Mouse (Mus musculus) neural tube, embryonic 15.5 days (tissue): ENCODE measurements at regions not wholly inside any gene's neighbourhood (a gene's known extent, or its start where the extent isn't known, plus 50 kb on each side); places are given as distances from the start of the nearest gene placed in this dataset.

Experiments used
- ATAC-seq: fragments of 200-750 bp; cut with Nextera tagmentation; 2 replicates; pipeline ENCODE4 v1.8.0; 2017; ENCODE audit warnings: mild to moderate bottlenecking, moderate TSS enrichment, moderate library complexity; ENCODE audit not compliant: low FRiP score
- H3K27ac ChIP-seq: fragments of 300-500 bp; sonication (generic); replicated peaks from 2 replicates; pipeline ENCODE4 v1.5.1; 2015; ENCODE audit warnings: mild to moderate bottlenecking, inconsistent platforms
- H3K27me3 ChIP-seq: fragments of 300-500 bp; sonication (generic); replicated peaks from 2 replicates; pipeline ENCODE4 v1.6.1; 2015; ENCODE audit warnings: inconsistent platforms
- H3K36me3 ChIP-seq: fragments of 300-500 bp; sonication (generic); 2 replicates; pipeline ENCODE4 v1.6.1; 2015; ENCODE audit warnings: inconsistent platforms
- H3K4me1 ChIP-seq: fragments of 300-500 bp; sonication (generic); 2 replicates; pipeline ENCODE4 v1.6.1; 2015; ENCODE audit warnings: inconsistent platforms
- H3K4me2 ChIP-seq: fragments of 300-500 bp; sonication (generic); 2 replicates; pipeline ENCODE4 v1.6.1; 2015; ENCODE audit warnings: inconsistent platforms, mild to moderate bottlenecking, moderate library complexity
- H3K4me3 ChIP-seq: fragments of 300-500 bp; sonication (generic); replicated peaks from 2 replicates; pipeline ENCODE4 v1.5.1; 2015; ENCODE audit warnings: mild to moderate bottlenecking, inconsistent platforms
- H3K9ac ChIP-seq: fragments of 300-500 bp; sonication (generic); replicated peaks from 2 replicates; pipeline ENCODE4 v1.6.1; 2015; ENCODE audit warnings: mild to moderate bottlenecking, inconsistent platforms
- H3K9me3 ChIP-seq: fragments of 300-500 bp; sonication (generic); replicated peaks from 2 replicates; pipeline ENCODE4 v1.6.1; 2016; ENCODE audit warnings: inconsistent platforms
- WGBS: fragments of 180-500 bp; shearing (Covaris S2); methylation state at CpG from one replicate; pipeline ENCODE4 v1.1.7; 2015; ENCODE audit warnings: mixed read lengths; 5-methylcytosine and 5-hydroxymethylcytosine counted together

DNA sequence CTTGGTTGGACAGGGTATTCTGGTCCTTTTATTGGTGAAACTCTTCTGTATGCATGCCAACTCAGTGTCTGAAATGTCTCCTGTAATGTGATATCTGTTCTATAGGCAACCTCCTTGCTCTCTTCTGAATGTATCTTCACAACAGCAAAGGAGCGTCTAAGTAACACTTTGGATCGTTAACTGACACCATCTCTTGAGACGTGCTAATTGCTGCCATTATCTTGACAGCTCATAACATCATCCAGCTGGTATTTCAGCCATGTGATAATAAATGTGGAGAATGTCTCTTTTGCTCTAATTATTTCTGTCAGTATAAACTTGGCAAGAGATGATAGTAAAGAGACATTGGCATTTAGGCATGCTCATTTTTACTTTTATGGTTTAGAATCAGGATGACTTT, 68.8 kb upstream of the Col8a1 start:
- Histone ChIP-seq H3K4me2 (no peak overlapping the region), H3K27me3 (no peaks in the 10 kb centered on the region), H3K4me3 (no peak overlapping the region), H3K9me3 (no peaks in the 10 kb centered on the region), H3K36me3 (no peaks in the 10 kb centered on the region), H3K4me1 (no peaks in the 10 kb centered on the region), H3K27ac (no peak overlapping the region), H3K9ac (no peak overlapping the region)
- WGBS, result 35% methylated on average over 3 of the region's 3 CpGs
- no peak for ATAC-seq

DNA sequence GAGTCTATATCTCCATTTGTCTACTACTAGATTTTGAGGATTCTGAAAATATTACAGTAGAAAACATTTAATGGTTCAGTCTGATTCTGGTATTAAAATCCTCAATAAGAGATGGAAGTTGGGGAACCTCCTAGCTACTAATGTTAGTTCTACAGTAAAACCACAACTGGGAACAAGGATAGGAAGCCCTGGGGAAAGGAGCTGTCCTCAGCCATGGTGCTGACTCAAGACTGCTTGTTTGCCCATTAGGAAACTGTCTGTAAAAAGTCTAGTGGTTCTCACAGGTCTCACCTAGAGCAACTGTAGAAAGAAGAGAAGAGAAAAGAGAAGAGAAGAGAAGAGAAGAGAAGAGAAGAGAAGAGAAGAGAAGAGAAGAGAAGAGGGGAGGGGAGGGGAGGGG, 90.9 kb upstream of the Col8a1 start:
- H3K9ac ChIP-seq, result no peak overlapping the region

GRCm38 (mm10) chr16:57846386-57846785, 91.8 kb upstream of the Col8a1 start:
- no peak for ATAC-seq
- H3K9me3 ChIP-seq, result no peaks in the 10 kb centered on the region
- H3K36me3 ChIP-seq, result no peaks in the 10 kb centered on the region
- WGBS, result 58% methylated on average over 3 of the region's 3 CpGs
- no peaks in the 10 kb centered on the region for H3K4me1 ChIP-seq
- H3K4me2 ChIP-seq, result no peak overlapping the region
- no peaks in the 10 kb centered on the region for H3K27me3 ChIP-seq
- no peak overlapping the region for H3K9ac ChIP-seq
- H3K27ac ChIP-seq, result no peak overlapping the region
- no peak overlapping the region for H3K4me3 ChIP-seq

More for the DNA sequence above, 90.9 kb upstream of the Col8a1 start:
- no peaks in the 10 kb centered on the region for H3K36me3 ChIP-seq
- H3K4me1 ChIP-seq, result no peaks in the 10 kb centered on the region
- ATAC-seq, result no peak
- no peaks in the 10 kb centered on the region for H3K9me3 ChIP-seq
- H3K4me3 ChIP-seq, result no peak overlapping the region
- no peak overlapping the region for H3K27ac ChIP-seq
- H3K4me2 ChIP-seq, result no peak overlapping the region
- H3K27me3 ChIP-seq, result no peaks in the 10 kb centered on the region

- no peaks in the 10 kb centered on the region for H3K4me1 ChIP-seq
- no peaks in the 10 kb centered on the region for H3K27me3 ChIP-seq
- 73% methylated on average over 2 of the region's 2 CpGs for WGBS
- H3K9ac ChIP-seq, result no peak overlapping the region
- no peak overlapping the region for H3K4me3 ChIP-seq
- no peaks in the 10 kb centered on the region for H3K36me3 ChIP-seq
- no peak for ATAC-seq
- H3K9me3 ChIP-seq, result no peaks in the 10 kb centered on the region
- H3K27ac ChIP-seq, result no peak overlapping the region
- no peak overlapping the region for H3K4me2 ChIP-seq
Measured at GRCm38 (mm10) chr16:57851854-57852253, 97.3 kb upstream of the Col8a1 start.

- 85% methylated on average over 3 of the region's 3 CpGs for WGBS
- H3K36me3 ChIP-seq, result no peaks in the 10 kb centered on the region
- no peak overlapping the region for H3K4me3 ChIP-seq
- H3K4me1 ChIP-seq, result 0 out of 2 replicates have a peak, but pooled peaks cover 2% of the 10 kb centered on the region
- no peak overlapping the region for H3K27ac ChIP-seq
- H3K4me2 ChIP-seq, result no peak overlapping the region
- no peak overlapping the region for H3K9ac ChIP-seq
- H3K9me3 ChIP-seq, result no peaks in the 10 kb centered on the region
- no peaks in the 10 kb centered on the region for H3K27me3 ChIP-seq
- no peak for ATAC-seq
Measured at GRCm38 (mm10) chr16:57852838-57853460, 98.4 kb upstream of the Col8a1 start.

DNA sequence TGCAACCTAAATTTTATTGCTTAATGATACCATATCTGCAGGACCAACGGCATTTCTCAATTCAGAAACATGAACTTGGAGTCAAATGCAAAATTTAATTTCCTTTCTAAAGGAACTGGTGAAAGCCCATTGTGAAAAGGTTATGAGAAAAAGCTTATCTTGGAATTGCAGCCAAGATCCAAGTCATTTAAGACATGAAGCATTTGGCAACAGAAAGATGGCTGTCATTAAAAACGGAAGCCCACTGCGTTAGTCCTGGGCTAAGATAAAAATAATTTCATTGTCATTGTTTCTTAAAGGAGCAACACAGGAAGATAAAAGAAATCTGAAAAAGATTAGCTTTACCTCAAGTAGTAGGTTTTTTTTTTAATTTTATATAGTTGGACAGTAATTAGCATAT, 99.2 kb upstream of the Col8a1 start:
- Histone ChIP-seq H3K9ac (no peak overlapping the region), H3K27me3 (no peaks in the 10 kb centered on the region), H3K4me2 (no peak overlapping the region), H3K9me3 (no peaks in the 10 kb centered on the region), H3K4me3 (no peak overlapping the region), H3K27ac (no peak overlapping the region), H3K4me1 (peaks cover 10% of the 10 kb centered on the region), H3K36me3 (no peaks in the 10 kb centered on the region)
- no peak for ATAC-seq
- WGBS, result 93% methylated on average over 3 of the region's 3 CpGs

DNA sequence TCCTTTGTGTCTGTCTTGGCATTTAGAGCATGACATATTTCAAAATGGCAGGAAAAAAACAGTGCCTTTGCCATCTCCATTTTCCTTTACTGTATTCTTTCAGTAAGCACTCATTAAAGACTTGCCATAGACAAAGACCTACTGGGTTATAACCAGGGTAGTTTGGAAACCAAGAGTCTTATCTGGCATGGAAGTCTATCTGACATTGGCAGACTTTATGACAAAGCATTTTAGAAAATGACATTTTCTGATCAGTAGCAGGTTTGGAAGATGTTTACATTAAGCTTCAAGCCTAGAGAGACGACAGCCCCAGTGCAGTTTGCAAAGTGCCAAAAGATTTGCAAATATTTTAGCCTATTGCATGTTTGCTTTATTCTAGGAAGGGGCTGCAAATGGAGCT, 102.5 kb upstream of the Col8a1 start:
- H3K9ac ChIP-seq, result no peak overlapping the region
- H3K36me3 ChIP-seq, result no peaks in the 10 kb centered on the region
- H3K27ac ChIP-seq, result no peak overlapping the region
- H3K4me2 ChIP-seq, result no peak overlapping the region
- ATAC-seq, result no peak
- WGBS, result 70% methylated on average over 1 of the region's 1 CpGs
- peaks cover 12% of the 10 kb centered on the region for H3K4me1 ChIP-seq
- no peak overlapping the region for H3K4me3 ChIP-seq
- no peaks in the 10 kb centered on the region for H3K9me3 ChIP-seq
- no peaks in the 10 kb centered on the region for H3K27me3 ChIP-seq

DNA sequence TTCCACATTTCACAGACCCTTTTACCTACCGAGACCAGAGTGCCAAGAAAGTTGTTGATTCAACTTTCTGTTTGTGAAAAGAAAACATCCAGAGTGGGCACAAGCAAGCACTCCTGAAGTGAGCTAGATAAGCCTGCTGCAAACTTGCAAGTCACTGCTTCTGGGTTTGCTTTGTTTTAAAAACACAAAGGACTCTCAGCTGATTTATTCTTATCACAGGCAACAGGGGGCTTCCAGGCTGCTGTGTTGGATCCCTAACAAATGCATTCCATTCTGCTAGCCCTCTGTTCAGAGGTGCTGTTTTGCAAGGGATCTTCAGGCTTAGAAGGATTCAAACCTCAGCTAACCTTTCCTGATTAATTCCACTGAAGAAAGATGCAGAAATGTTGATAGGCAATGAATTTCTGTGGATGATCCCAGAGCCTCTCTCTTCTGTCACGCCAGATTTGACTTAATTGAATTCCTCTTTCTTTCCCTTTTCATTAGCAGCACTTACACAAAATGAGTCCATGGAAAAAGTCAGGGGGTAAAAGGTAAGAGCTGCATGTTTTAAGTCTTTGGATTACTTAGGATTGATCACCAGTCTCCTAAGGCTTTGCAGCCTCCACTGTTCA, 103.7 kb upstream of the Col8a1 start:
- H3K4me2 ChIP-seq, result no peak overlapping the region
- peaks cover 12% of the 10 kb centered on the region for H3K4me1 ChIP-seq
- H3K9ac ChIP-seq, result no peak overlapping the region
- 12% methylated on average over 2 of the region's 2 CpGs for WGBS
- ATAC-seq, result peak; percentile 57
- no peak overlapping the region for H3K4me3 ChIP-seq
- no peaks in the 10 kb centered on the region for H3K36me3 ChIP-seq
- no peaks in the 10 kb centered on the region for H3K27me3 ChIP-seq
- no peaks in the 10 kb centered on the region for H3K9me3 ChIP-seq
- peak overlapping the region; percentile 28 for H3K27ac ChIP-seq

GRCm38 (mm10) chr16:57858765-57859201, 104.2 kb upstream of the Col8a1 start:
- Histone ChIP-seq H3K9me3 (no peaks in the 10 kb centered on the region), H3K4me3 (no peak overlapping the region), H3K27me3 (no peaks in the 10 kb centered on the region), H3K9ac (no peak overlapping the region), H3K4me2 (no peak overlapping the region; the same call in 1 of the 2 replicates), H3K4me1 (peaks cover 12% of the 10 kb centered on the region), H3K27ac (peak overlapping the region; percentile 28; the same call in 1 of the 2 replicates), H3K36me3 (no peaks in the 10 kb centered on the region)
- WGBS, result 31% methylated on average over 7 of the region's 7 CpGs
- peak; percentile 75 for ATAC-seq

- 74% methylated on average over 9 of the region's 9 CpGs for WGBS
- Histone ChIP-seq H3K9me3 (no peaks in the 10 kb centered on the region), H3K4me2 (no peak overlapping the region), H3K4me1 (peaks cover 6% of the 10 kb centered on the region), H3K9ac (no peak overlapping the region), H3K4me3 (no peak overlapping the region), H3K36me3 (no peaks in the 10 kb centered on the region), H3K27ac (no peak overlapping the region), H3K27me3 (no peaks in the 10 kb centered on the region)
- no peak for ATAC-seq
Measured at GRCm38 (mm10) chr16:57863206-57863860, 108.8 kb upstream of the Col8a1 start.

DNA sequence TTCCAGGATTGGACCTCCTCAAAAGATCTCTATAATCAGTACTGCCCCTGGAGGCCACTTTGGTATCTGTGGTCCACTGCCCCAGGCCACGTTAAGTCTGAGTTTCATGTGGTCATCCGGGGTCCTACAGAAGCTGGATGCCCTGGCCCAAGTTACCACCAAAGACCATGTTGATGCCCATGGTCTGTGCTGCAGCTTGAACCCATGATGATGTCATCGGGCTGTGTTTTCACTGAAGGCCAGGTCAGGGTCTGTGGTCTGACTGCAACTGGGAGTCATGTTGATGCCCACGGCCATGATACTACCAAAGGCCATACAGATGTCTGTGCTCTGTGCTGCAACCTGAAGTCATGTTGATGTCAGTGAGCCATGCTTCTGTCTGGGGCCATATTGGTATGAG, 122.3 kb upstream of the Col8a1 start:
- 98% methylated on average over 4 of the region's 4 CpGs for WGBS
- no peak overlapping the region for H3K9ac ChIP-seq
- H3K4me2 ChIP-seq, result no peak overlapping the region
- no peaks in the 10 kb centered on the region for H3K9me3 ChIP-seq
- H3K27ac ChIP-seq, result no peak overlapping the region
- no peaks in the 10 kb centered on the region for H3K4me1 ChIP-seq
- no peaks in the 10 kb centered on the region for H3K36me3 ChIP-seq
- no peak for ATAC-seq
- no peaks in the 10 kb centered on the region for H3K27me3 ChIP-seq
- H3K4me3 ChIP-seq, result no peak overlapping the region

DNA sequence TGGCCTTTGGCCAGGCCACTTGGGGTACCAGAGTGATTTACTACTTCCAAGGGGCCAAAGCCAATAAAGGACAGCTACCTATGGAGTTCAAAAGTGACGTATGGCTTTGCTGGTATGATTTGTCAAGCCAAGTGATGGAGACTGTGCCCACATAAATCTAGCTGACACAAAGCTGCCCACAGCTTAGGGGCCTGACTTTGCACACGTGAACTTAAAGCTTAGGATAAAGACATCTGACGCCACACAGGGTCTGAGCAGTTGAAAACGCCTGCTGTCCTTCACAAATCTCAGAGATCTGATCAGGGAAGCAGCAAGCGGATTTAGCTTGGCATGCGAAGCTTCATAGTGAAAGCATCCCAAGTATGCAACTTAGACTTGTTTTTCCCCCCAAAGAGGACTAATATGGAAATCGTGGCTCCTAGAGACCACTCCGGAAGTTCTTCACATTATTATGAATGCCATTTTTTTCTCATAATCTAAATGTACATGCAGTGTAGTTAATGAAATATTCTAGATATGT, 127.1 kb upstream of the Col8a1 start:
- H3K4me1 ChIP-seq, result no peaks in the 10 kb centered on the region
- H3K4me2 ChIP-seq, result no peak overlapping the region
- H3K9ac ChIP-seq, result no peak overlapping the region
- no peaks in the 10 kb centered on the region for H3K36me3 ChIP-seq
- WGBS, result 71% methylated on average over 8 of the region's 8 CpGs
- no peaks in the 10 kb centered on the region for H3K9me3 ChIP-seq
- no peak for ATAC-seq
- no peak overlapping the region for H3K4me3 ChIP-seq
- H3K27me3 ChIP-seq, result no peaks in the 10 kb centered on the region
- no peak overlapping the region for H3K27ac ChIP-seq
